Mouse (Mus musculus) CD4-positive, CD25-positive, alpha-beta regulatory T cell, adult 2 months (primary cell): Measurements from ENCODE around the gene Cldn10.

Experiments
- DNase-seq: peaks from one replicate; pipeline ENCODE4 v3.0.0-alpha.2; 2012; ENCODE audit warnings: low read depth, low spot score

Cldn10 gene

DNA sequence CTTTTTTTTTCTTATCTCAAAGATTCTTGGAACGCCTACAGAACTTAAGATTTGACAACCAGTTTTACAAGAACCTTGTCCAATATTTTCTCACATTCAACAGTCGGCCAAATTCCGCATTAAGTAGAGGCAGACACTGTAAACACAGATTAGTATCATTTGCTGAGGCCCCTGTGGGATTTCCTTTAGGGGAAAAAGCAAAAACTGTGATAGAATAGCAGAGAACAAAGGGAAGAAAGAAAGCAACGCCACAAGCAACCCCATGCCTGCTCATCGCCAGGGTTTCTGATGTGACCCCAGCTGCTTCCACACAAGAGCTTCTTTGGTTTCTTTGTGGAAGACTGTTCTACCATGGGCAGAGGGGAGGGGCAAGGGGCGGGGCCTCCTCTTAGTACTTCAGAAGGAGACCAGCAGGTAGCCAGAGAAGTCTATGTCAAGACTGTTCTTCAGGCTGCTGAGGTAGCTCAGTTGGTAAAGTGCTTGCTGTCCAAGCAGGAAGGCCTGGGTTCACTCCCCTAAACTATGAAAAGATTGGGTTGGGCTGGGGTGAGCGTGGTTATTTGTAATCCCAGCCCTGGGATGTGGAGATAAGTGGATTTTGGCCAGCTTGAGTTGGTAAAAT, 39.7 kb downstream of the Cldn10 start:
- DNase-seq: peak; percentile 41

DNA sequence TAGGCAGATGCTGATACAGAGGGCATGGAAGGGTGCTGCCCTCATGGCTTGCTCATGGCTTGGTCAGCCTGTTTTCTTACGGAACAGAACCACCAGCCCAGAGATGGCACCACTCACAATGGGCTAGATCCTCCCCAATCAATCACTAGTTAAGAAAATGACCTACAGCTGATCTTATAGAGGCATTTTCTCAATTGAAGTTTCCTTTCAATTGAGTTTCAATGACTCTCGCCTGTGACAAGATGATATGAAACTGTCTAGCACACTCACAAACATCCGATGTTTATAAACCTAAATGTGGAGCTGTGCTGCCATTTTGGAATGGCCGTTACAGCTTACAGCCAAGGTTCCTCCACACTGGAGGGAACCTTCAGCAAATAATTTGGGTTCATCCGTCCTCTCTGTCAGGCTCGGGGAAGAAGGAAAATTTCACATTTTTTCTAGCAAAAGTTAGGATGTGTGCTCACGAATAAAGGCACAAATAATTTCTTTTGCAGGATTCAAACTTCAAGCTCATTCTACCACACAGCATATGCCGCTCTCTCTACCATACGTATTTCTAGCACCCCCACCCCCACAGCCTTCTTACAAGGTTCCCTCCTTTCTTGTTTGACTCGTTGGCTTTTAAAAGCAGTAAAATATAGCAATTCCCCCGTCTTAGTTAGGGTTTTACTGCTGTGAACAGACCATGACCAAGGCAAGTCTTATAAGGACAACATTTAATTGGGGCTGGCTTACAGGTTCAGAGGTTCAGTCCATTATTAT, 41.8 kb downstream of the Cldn10 start:
- DNase-seq: no peak

GRCm38 (mm10) chr14:118831597-118831996, 43.9 kb downstream of the Cldn10 start:
- no peak for DNase-seq

DNA sequence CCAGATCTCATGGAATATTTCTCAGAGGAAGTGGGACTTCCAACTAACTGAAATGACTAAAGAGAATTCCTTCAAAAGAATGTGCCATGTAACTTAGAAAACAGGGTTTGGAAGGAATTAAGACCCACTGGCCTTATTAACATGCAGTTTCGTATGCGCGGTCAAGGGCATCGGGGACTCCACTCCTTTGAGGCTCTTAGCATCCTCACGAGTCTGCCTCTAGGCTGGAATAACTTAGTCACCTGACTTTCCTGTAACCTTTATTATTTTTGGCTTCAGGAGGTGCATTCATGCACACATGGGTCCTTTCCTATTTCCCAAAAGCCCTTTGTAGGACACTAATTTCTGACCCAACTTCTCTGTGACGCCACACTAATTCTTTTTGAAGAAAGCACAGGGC, 45.5 kb downstream of the Cldn10 start:
- no peak for DNase-seq

GRCm38 (mm10) chr14:118834313-118834712, 46.6 kb downstream of the Cldn10 start:
- peak; percentile 84 for DNase-seq

DNA sequence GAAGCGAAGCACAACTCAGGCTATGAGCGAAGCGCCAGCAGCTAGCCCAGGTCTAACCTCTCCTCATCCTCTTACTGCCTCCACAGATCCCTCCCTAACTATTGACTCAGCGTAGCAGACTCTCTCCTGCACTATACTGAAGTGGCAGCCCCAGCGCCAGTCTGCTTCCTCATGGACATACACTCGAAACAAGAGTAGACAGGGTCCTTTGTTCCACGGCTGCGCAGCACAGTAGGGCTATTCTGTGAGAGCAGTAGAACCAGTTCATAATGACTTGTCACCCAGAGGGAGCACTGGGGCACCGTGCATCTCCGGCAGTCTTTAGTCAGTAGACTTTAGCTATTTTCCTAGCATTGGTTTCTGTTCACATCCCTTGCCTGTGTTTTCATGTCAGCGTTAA, 48.4 kb downstream of the Cldn10 start:
- no peak for DNase-seq

DNA sequence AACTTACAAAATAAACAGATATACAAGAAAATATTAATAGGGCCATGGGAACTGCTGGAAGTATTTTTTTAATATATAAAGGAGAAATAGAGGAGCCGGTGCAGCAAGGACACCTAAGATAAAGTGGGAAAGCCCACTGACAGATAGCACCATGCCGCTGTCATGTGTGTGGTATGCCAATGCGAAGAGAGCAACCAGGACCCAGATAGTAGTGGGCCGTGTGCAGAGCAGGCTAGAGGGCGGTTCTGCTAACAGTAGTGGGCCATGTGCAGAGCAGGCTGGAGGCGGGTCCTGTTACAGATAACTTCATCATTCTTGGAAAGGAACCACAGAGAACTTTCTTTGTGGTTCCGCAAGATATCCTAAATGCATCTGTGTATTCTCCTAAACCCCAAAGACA, 49.0 kb downstream of the Cldn10 start:
- peak; percentile 19 for DNase-seq

DNA sequence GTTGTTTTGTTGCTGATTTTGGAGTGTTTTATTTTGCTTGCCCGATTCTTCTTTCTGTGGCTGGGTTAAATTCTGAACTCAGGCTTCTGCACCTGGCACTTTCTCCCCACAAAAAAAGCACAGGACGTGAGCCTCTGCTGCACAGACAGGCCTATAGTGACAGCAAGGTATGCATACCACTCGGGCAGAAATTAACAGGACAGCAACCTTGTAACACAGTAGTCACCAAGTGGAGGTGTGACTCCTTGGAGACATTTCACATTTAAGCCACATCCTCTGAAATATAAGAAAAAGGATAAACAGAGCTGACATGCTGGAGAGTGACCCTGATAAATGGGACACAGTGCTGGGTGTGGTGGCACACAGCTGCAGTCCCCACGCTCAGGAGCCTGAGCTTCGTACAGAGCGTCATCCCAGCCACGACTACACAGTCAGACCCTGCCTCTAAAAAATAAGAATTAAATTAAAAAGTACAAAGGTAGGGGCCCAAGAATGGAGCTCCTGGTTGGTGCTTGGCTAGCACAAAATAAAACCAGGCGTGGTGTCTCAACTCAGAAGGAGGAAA, 50.9 kb downstream of the Cldn10 start:
- no peak for DNase-seq

GRCm38 (mm10) chr14:118839416-118839815, 51.7 kb downstream of the Cldn10 start:
- DNase-seq: no peak

DNA sequence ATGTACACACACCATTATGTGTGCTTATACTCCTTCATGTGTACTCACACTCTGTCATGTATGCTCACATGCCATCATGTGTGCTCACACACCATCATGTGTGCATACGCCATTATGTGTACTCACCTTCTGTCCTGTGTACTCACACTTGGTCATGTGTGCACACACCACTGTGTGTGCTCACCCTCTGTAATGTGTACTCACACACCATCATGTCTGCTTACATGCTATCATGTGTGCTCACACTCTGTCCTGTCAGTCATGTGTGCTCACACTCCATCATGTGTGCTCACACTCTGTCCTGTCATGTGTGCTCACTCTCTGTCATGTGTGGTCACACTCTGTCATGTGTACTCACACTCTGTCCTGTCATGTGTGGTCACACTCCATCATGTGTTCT, 52.3 kb downstream of the Cldn10 start:
- DNase-seq: no peak

DNA sequence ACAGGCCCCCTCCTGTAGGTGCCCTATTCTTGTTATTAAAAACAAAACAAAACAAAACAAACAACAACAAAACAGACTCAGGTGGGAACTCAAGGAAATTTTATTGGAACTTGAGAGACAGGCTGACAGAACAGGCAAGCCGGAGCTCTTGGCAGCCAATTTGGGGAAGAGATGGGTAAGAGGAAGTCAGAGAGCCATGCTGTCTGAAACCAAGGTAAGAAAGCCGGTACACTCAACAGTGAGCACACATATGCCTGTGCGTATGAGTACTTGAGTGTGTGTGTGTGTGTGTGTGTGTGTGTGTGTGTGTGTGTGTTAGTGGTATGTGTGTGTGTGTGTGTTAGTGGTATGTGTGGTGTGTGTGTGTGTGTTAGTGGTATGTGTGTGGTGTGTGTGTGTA, 54.6 kb downstream of the Cldn10 start:
- no peak for DNase-seq

DNA sequence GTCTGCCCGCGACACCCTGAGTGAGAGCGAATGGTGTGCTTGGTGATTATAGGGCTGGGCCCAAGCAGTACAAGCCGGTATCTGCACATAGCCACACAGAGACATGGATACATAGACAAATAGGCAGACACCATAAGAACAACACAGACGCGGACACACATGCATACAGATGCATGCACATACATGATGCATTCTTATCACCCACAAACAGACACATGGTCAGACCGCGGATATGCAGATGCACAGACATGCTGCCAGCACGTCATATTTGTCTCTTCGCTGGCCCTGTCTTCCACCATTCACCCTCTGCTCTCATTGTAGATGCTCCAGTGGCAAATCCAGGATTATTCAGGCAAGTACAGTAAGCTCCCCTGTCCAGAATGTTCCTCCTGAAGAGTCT, 59.1 kb downstream of the Cldn10 start:
- no peak for DNase-seq

DNA sequence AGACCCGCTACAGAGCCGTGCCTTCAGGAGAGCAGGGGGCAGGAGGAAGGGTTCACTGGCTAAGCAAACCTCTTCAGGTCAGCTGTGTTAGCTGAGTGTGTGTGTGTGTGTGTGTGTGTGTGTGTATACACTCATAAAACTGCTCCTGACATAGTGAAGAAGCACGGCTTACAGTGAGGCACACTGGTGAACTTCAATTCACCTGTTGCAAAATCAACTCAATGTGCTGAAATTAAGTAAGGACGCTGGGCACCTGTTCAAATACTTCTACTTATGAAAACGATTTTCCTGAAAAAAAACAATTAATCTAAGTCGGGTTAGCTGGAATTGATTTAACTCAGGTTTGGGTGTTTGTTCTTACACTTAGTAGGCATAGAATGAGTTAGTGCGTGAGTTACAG, 60.5 kb downstream of the Cldn10 start:
- no peak for DNase-seq

DNA sequence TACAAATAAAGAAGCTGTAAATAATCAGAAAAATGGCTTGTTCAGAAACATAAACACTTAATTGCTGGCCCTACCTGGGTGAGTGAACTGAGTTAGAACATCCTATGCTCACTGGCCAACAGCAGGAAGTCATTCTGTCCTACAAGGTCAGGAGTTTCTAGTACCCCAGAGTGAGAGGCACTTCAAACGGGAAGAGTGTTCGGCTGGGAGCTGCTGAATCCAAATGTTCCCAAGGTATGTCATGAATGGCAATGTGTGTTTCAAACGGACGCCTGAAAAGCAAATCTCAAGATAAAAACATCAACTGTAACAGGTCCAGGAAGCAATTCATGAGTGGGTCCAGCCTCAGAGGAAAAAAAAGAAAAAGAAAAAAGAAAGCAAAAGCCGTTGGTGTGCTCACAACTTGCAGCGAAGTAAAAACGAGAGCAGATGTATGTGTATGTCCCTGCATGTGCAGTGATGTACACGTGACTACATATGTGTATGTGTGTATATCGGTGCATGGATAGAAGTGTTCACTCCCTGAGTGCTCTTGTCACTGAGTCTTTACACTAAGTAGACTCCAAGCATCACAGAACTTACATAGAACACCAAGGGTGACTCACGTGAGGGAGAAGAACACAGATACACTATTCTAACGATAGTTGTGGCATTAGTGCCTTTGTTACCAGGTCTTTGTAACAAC, 62.4 kb downstream of the Cldn10 start:
- peak; percentile 25 for DNase-seq

GRCm38 (mm10) chr14:118850696-118851035, 63.0 kb downstream of the Cldn10 start:
- no peak for DNase-seq

DNA sequence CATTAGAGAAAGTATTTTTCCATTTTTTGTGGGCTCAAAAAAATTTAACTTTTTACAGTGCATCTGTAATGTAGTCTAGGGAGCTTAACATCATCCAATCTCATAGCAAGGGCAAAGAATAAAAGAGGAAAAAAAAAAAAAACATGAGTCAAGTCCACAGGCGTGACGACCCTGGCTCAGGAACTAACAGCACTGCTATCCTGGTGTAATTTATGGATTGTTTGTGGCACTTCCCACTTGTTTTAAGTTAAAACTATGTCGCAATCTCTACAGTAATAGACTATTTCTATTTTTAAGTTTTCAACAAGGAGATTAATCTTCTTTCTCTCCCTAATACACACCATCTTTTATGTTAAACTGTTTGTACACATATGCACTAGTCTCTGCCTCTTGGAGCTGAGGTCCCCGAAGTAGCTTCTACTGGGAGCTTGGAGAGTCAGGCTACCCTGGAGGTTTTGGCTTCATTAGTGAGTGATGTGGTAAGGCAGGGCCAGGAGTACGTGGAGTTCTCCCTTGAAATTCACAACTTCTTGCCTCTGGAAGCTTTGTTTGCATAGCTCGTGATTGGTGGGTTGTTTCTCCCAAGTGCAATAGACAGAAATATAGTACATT, 63.9 kb downstream of the Cldn10 start:
- no peak for DNase-seq

DNA sequence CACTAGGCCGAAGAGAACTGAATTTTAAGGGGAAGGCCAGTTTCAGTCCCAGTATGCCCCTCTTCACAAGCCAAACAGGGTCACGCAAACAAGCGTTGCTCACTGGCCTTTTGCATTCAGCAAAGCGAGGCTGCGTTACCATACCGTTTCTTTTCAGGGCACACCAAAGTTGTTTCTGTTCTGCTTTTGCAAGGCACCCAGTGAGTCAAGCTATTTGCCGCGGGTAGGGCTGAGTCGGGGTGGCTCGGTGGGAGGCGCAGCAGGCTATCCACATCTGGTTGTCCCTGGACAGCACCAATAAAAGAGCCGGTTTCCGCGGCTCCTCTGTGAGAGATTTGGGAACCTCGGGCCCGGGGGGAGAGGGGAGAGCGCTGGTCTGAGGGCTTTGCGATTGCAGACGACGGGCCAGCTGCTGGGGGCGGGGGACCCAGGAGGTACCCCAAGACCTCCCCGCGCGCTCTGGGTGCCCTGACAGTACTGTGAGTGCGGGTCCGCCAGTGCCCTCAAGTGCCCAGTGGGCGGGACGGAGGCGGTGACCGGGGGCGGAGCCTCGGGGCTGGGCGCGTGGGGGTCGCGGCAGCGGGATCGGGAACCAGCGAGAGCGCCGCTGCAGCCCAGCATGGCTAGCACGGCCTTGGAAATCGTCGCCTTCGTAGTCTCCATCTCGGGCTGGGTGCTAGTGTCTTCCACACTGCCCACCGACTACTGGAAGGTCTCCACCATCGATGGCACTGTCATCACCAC, 66.8 kb downstream of the Cldn10 start:
- DNase-seq: peak; percentile 57

DNA sequence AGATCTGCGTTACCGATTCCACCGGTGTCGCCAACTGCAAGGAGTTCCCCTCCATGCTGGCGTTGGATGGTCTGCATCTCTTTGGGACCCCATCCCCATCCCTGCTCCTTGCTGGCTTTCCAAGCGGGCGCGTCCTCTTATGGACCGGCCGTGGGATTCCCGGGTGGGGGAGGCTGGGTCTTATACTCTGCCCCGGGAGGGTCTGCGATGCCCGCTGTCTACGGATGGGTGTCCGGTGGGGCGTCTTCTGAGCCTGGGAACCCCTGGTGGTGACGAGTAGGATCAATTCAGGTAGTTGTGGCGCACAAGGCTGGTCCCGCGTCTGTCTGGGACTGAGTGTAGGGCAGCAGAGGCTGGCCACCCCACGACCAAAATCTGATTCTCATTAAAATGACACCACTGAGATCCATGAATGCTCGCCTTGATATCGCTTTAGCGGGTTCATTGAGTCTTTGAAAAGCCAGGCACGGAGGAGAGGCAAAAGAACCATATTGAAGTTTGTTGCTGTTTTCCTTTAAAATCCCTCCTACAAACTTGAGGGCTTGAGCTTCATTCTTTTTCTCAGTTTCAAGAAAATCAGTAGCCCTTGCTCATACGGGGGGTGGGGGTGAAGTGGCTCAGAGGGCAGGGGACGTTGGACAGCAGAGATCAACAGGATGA, 67.6 kb downstream of the Cldn10 start:
- DNase-seq: peak; percentile 65

GRCm38 (mm10) chr14:118856563-118856962, 68.9 kb downstream of the Cldn10 start:
- DNase-seq: no peak

GRCm38 (mm10) chr14:118858318-118858717, 70.6 kb downstream of the Cldn10 start:
- DNase-seq: no peak

DNA sequence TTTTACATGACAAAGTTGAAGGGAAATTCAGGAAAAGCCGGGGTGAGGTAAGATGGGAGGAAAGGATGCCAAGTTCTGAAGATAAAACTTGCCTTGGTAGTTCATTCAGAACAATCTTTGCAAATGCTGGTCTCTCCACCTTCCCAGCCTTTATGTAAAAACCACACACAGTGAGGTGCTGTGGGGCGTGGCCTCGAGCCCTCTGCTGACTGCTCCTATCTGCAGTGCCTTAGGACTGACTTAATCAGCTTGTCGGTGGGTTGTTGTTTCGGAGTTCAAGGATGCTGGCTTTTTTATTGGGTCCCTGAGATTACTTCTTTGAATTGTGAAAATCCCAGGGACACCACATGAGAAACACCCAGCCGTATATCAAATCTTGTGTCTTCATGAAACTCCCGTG, 74.5 kb downstream of the Cldn10 start:
- peak; percentile 47 for DNase-seq
